Mouse (Mus musculus): Measurements from ENCODE around the gene Gm20388. TPM values are rescaled to one million over a fixed set of nuclear protein-coding genes. Genes with fewer than 3 reads are reported as not detected.

Gene Gm20388
- polyA plus RNA-seq, 1 experiment, result 10.6 TPM

- Histone ChIP-seq H3K4me1 (ENCODE audit: control insufficient read depth, insufficient read depth, low read length) (peaks cover 5% of the 10 kb centered on the region), H3K4me3 (replicated peaks; ENCODE audit: control insufficient read depth, low read depth, low read length) (no peak overlapping the region), H3K27ac (ENCODE audit: control insufficient read depth, insufficient read depth, low read depth, low read length, poor library complexity) (no peak overlapping the region)
- no peak for TF ChIP-seq POLR2A (IDR thresholded peaks at IDR 0.05; ENCODE audit: borderline replicate concordance, control insufficient read depth, low read depth, low read length)
- no peak for TF ChIP-seq CTCF (IDR thresholded peaks at IDR 0.05; ENCODE audit: control insufficient read depth, insufficient read depth, low read length)
- WGBS, result 90% methylated on average over 19 of the region's 19 CpGs
Measured at GRCm38 (mm10) chr8:120574941-120575340, 664.3 kb downstream of the Gm20388 start.

- H3K4me3 ChIP-seq (replicated peaks; ENCODE audit: control insufficient read depth, low read depth, low read length), result no peak overlapping the region
- peaks cover 5% of the 10 kb centered on the region for H3K4me1 ChIP-seq (ENCODE audit: control insufficient read depth, insufficient read depth, low read length)
- H3K27ac ChIP-seq (ENCODE audit: control insufficient read depth, insufficient read depth, low read depth, low read length, poor library complexity), result no peak overlapping the region
- no peak for TF ChIP-seq POLR2A (IDR thresholded peaks at IDR 0.05; ENCODE audit: borderline replicate concordance, control insufficient read depth, low read depth, low read length)
- TF ChIP-seq CTCF (IDR thresholded peaks at IDR 0.05; ENCODE audit: control insufficient read depth, insufficient read depth, low read length), result no peak
- WGBS, result 88% methylated on average over 9 of the region's 9 CpGs
Measured at GRCm38 (mm10) chr8:120575801-120576200, 665.2 kb downstream of the Gm20388 start.

- Histone ChIP-seq H3K4me1 (ENCODE audit: control insufficient read depth, insufficient read depth, low read length) (peaks cover 1% of the 10 kb centered on the region), H3K27ac (ENCODE audit: control insufficient read depth, insufficient read depth, low read depth, low read length, poor library complexity) (no peak overlapping the region), H3K4me3 (replicated peaks; ENCODE audit: control insufficient read depth, low read depth, low read length) (no peak overlapping the region)
- TF ChIP-seq POLR2A (IDR thresholded peaks at IDR 0.05; ENCODE audit: borderline replicate concordance, control insufficient read depth, low read depth, low read length) (no peak), CTCF (IDR thresholded peaks at IDR 0.05; ENCODE audit: control insufficient read depth, insufficient read depth, low read length) (no peak)
- WGBS, result 96% methylated on average over 17 of the region's 17 CpGs
Measured at GRCm38 (mm10) chr8:120577821-120578220, 667.2 kb downstream of the Gm20388 start.

- no peak overlapping the region for H3K4me3 ChIP-seq (replicated peaks; ENCODE audit: control insufficient read depth, low read depth, low read length)
- WGBS, result 90% methylated on average over 8 of the region's 8 CpGs
- no peaks in the 10 kb centered on the region for H3K4me1 ChIP-seq (ENCODE audit: control insufficient read depth, insufficient read depth, low read length)
- H3K27ac ChIP-seq (ENCODE audit: control insufficient read depth, insufficient read depth, low read depth, low read length, poor library complexity), result no peak overlapping the region
- TF ChIP-seq POLR2A (IDR thresholded peaks at IDR 0.05; ENCODE audit: borderline replicate concordance, control insufficient read depth, low read depth, low read length), result no peak
- no peak for TF ChIP-seq CTCF (IDR thresholded peaks at IDR 0.05; ENCODE audit: control insufficient read depth, insufficient read depth, low read length)
Measured at GRCm38 (mm10) chr8:120580336-120581000, 669.8 kb downstream of the Gm20388 start.

GRCm38 (mm10) chr8:120581329-120581728, 670.7 kb downstream of the Gm20388 start:
- TF ChIP-seq POLR2A (IDR thresholded peaks at IDR 0.05; ENCODE audit: borderline replicate concordance, control insufficient read depth, low read depth, low read length) (no peak), CTCF (IDR thresholded peaks at IDR 0.05; ENCODE audit: control insufficient read depth, insufficient read depth, low read length) (no peak)
- H3K27ac ChIP-seq (ENCODE audit: control insufficient read depth, insufficient read depth, low read depth, low read length, poor library complexity), result no peak overlapping the region
- no peak overlapping the region for H3K4me3 ChIP-seq (replicated peaks; ENCODE audit: control insufficient read depth, low read depth, low read length)
- 91% methylated on average over 12 of the region's 12 CpGs for WGBS
- H3K4me1 ChIP-seq (ENCODE audit: control insufficient read depth, insufficient read depth, low read length), result no peaks in the 10 kb centered on the region

- Histone ChIP-seq H3K4me1 (ENCODE audit: control insufficient read depth, insufficient read depth, low read length) (no peaks in the 10 kb centered on the region), H3K27ac (ENCODE audit: control insufficient read depth, insufficient read depth, low read depth, low read length, poor library complexity) (no peak overlapping the region), H3K4me3 (replicated peaks; ENCODE audit: control insufficient read depth, low read depth, low read length) (no peak overlapping the region)
- TF ChIP-seq POLR2A (IDR thresholded peaks at IDR 0.05; ENCODE audit: borderline replicate concordance, control insufficient read depth, low read depth, low read length), result no peak
- WGBS, result 91% methylated on average over 8 of the region's 8 CpGs
Measured at GRCm38 (mm10) chr8:120581811-120582210, 671.2 kb downstream of the Gm20388 start.

GRCm38 (mm10) chr8:120585521-120585920, 674.9 kb downstream of the Gm20388 start:
- Histone ChIP-seq H3K4me3 (replicated peaks; ENCODE audit: control insufficient read depth, low read depth, low read length) (no peak overlapping the region), H3K4me1 (ENCODE audit: control insufficient read depth, insufficient read depth, low read length) (no peaks in the 10 kb centered on the region; the same call in 1 of the 2 replicates), H3K27ac (ENCODE audit: control insufficient read depth, insufficient read depth, low read depth, low read length, poor library complexity) (no peak overlapping the region)
- WGBS, result 95% methylated on average over 10 of the region's 10 CpGs
- TF ChIP-seq POLR2A (IDR thresholded peaks at IDR 0.05; ENCODE audit: borderline replicate concordance, control insufficient read depth, low read depth, low read length), result no peak
- TF ChIP-seq CTCF (IDR thresholded peaks at IDR 0.05; ENCODE audit: control insufficient read depth, insufficient read depth, low read length), result no peak

- H3K27ac ChIP-seq (ENCODE audit: control insufficient read depth, insufficient read depth, low read depth, low read length, poor library complexity), result peak within 1 kb of the TSS; percentile 20; the same call in 1 of the 2 replicates
- TF ChIP-seq POLR2A (IDR thresholded peaks at IDR 0.05; ENCODE audit: borderline replicate concordance, control insufficient read depth, low read depth, low read length) (peak; percentile 29; the same call in 1 of the 2 replicates), CTCF (IDR thresholded peaks at IDR 0.05; ENCODE audit: control insufficient read depth, insufficient read depth, low read length) (no peak)
- no peaks in the 10 kb centered on the region; the same call in 1 of the 2 replicates for H3K4me1 ChIP-seq (ENCODE audit: control insufficient read depth, insufficient read depth, low read length)
- H3K4me3 ChIP-seq (replicated peaks; ENCODE audit: control insufficient read depth, low read depth, low read length), result peak within 1 kb of the TSS; percentile 94
- WGBS, result under 1% methylated on average over 67 of the region's 67 CpGs
Measured at GRCm38 (mm10) chr8:120588908-120589771, 678.5 kb downstream of the Gm20388 start, which contains the start of gene Gins2. Gins2 (minus strand) TSS chr8:120589304.

Data from bone marrow, adult 2 months (tissue).